Mouse (Mus musculus) adipose tissue, adult 10 weeks (tissue): ENCODE measurements around the gene Clpx. TPM values are rescaled to one million over a fixed set of nuclear protein-coding genes. Genes with fewer than 3 reads are reported as not detected.

ENCODE experiments used
- polyA plus RNA-seq: library from polyadenylated mRNA; stranded (reverse); fragments of 350-450 nt; fragmentation: Illumina TruSeq; extraction: RNeasy Lipid Tissue Mini Kit (QIAGEN cat#74804); gene quantifications from one replicate; pipeline ENCODE4 v1.2.3, GENCODE M21; 2014; ENCODE audit warnings: low read depth, low replicate concordance

The Clpx gene
- polyA plus RNA-seq: 40.4 TPM

GRCm38 (mm10) chr9:65293973-65294715 is at the start of gene Clpx:
Clpx (plus strand) TSS chr9:65294260.

GRCm38 (mm10) chr9:65264959-65265358 is 29.1 kb upstream of the Clpx start, which contains the start of gene Cilp:
Cilp (plus strand) TSS chr9:65265180.

GRCm38 (mm10) chr9:65345854-65346475 is 51.9 kb downstream of the Clpx start, which contains the start of gene Pdcd7:
Pdcd7 (plus strand) TSS chr9:65346104.

GRCm38 (mm10) chr9:65360641-65361448 is 66.8 kb downstream of the Clpx start, which contains the start of gene Ubap1l:
Ubap1l (plus strand) TSS chr9:65361041.

Other genes starting within 250 kb of the Clpx start
- gene Igdcc4, start 192.8 kb upstream of the Clpx start, polyA plus RNA-seq: 2.6 TPM
- gene Igdcc3, start 153.1 kb upstream of the Clpx start, polyA plus RNA-seq: 0.51 TPM
- gene Parp16, start 98.9 kb upstream of the Clpx start, polyA plus RNA-seq: 17.0 TPM
- 44.2 TPM for gene Cilp, start 29.1 kb upstream of the Clpx start, polyA plus RNA-seq
- gene Pdcd7, start 51.8 kb downstream of the Clpx start, polyA plus RNA-seq: 11.8 TPM
- gene Ubap1l, start 66.8 kb downstream of the Clpx start, polyA plus RNA-seq: not detected
- 0.61 TPM for gene Kbtbd13, start 97.4 kb downstream of the Clpx start, polyA plus RNA-seq
- gene Rasl12, start 104.2 kb downstream of the Clpx start, polyA plus RNA-seq: 20.7 TPM
- not detected for gene Slc51b, start 128.7 kb downstream of the Clpx start, polyA plus RNA-seq
- gene Mtfmt, start 141.5 kb downstream of the Clpx start, polyA plus RNA-seq: 14.9 TPM
- gene Spg21, start 166.7 kb downstream of the Clpx start, polyA plus RNA-seq: 75.8 TPM
- not detected for gene Ankdd1a, start 225.9 kb downstream of the Clpx start, polyA plus RNA-seq